Mouse (Mus musculus): ENCODE measurements around the gene Eif2s1. TPM values are rescaled to one million over a fixed set of nuclear protein-coding genes. Genes with fewer than 3 reads are reported as not detected.

Eif2s1 gene
- polyA plus RNA-seq, 1 experiment from 2014 or later, result 128 TPM

- H3K4me2 ChIP-seq, result no peak overlapping the region
- H3K4me3 ChIP-seq, result no peak overlapping the region
- H3K27ac ChIP-seq, result no peak overlapping the region
- H3K36me3 ChIP-seq, result peaks cover 13% of the 10 kb centered on the region
- WGBS, result 52% methylated on average over 1 of the region's 1 CpGs
- H3K9me3 ChIP-seq (replicated peaks), result no peaks in the 10 kb centered on the region
- no peaks in the 10 kb centered on the region for H3K27me3 ChIP-seq
- H3K4me1 ChIP-seq (replicated peaks), result peaks cover 12% of the 10 kb centered on the region
- no peak for ATAC-seq (replicated peaks; ENCODE audit: insufficient number of reproducible peaks, insufficient read depth, low FRiP score, low read depth)
- H3K9ac ChIP-seq, result no peak overlapping the region
These were observed 28.4 kb downstream of the Eif2s1 start for GRCm38 (mm10) chr12:78890062-78890461.

- Histone ChIP-seq H3K4me3 (no peak overlapping the region), H3K4me2 (no peak overlapping the region), H3K4me1 (replicated peaks) (peaks cover 12% of the 10 kb centered on the region), H3K9me3 (replicated peaks) (no peaks in the 10 kb centered on the region), H3K27ac (no peak overlapping the region), H3K36me3 (peaks cover 3% of the 10 kb centered on the region; the same call in 1 of the 2 replicates), H3K9ac (no peak overlapping the region), H3K27me3 (no peaks in the 10 kb centered on the region)
- 84% methylated on average over 2 of the region's 2 CpGs for WGBS
- ATAC-seq (replicated peaks; ENCODE audit: insufficient number of reproducible peaks, insufficient read depth, low FRiP score, low read depth), result no peak
These were observed 29.5 kb downstream of the Eif2s1 start for GRCm38 (mm10) chr12:78891149-78891548.

- H3K4me1 ChIP-seq (replicated peaks), result no peaks in the 10 kb centered on the region
- H3K27me3 ChIP-seq, result no peaks in the 10 kb centered on the region
- H3K36me3 ChIP-seq, result no peaks in the 10 kb centered on the region
- no peak overlapping the region for H3K27ac ChIP-seq
- H3K4me2 ChIP-seq, result no peak overlapping the region
- no peak overlapping the region for H3K4me3 ChIP-seq
- H3K9ac ChIP-seq, result no peak overlapping the region
- no peak for ATAC-seq (replicated peaks; ENCODE audit: insufficient number of reproducible peaks, insufficient read depth, low FRiP score, low read depth)
- H3K9me3 ChIP-seq (replicated peaks), result no peaks in the 10 kb centered on the region
- WGBS, result 89% methylated on average over 1 of the region's 1 CpGs
These were observed 36.2 kb downstream of the Eif2s1 start for GRCm38 (mm10) chr12:78897861-78898260.

GRCm38 (mm10) chr12:78901467-78901866 is 39.8 kb downstream of the Eif2s1 start:
- no peaks in the 10 kb centered on the region for H3K9me3 ChIP-seq (replicated peaks)
- 76% methylated on average over 5 of the region's 5 CpGs for whole genome bisulfite sequencing
- no peak overlapping the region for H3K4me3 ChIP-seq
- H3K4me1 ChIP-seq (replicated peaks), result peaks cover under 1% of the 10 kb centered on the region; the same call in 1 of the 2 replicates
- H3K27me3 ChIP-seq, result 0 out of 2 replicates have a peak, but pooled peaks cover 3% of the 10 kb centered on the region
- H3K27ac ChIP-seq, result no peak overlapping the region
- ATAC-seq (replicated peaks; ENCODE audit: insufficient number of reproducible peaks, insufficient read depth, low FRiP score, low read depth), result no peak
- no peak overlapping the region for H3K4me2 ChIP-seq
- no peak overlapping the region for H3K9ac ChIP-seq
- no peaks in the 10 kb centered on the region for H3K36me3 ChIP-seq

GRCm38 (mm10) chr12:78903313-78903712 is 41.7 kb downstream of the Eif2s1 start:
- H3K9ac ChIP-seq, result no peak overlapping the region
- no peaks in the 10 kb centered on the region for H3K36me3 ChIP-seq
- no peak overlapping the region for H3K4me2 ChIP-seq
- H3K27me3 ChIP-seq, result 0 out of 2 replicates have a peak, but pooled peaks cover 10% of the 10 kb centered on the region
- 75% methylated on average over 4 of the region's 4 CpGs for WGBS
- H3K4me3 ChIP-seq, result no peak overlapping the region
- no peak overlapping the region for H3K27ac ChIP-seq
- ATAC-seq (replicated peaks; ENCODE audit: insufficient number of reproducible peaks, insufficient read depth, low FRiP score, low read depth), result no peak
- no peaks in the 10 kb centered on the region for H3K9me3 ChIP-seq (replicated peaks)
- H3K4me1 ChIP-seq (replicated peaks), result peaks cover 6% of the 10 kb centered on the region; the same call in 1 of the 2 replicates

- Histone ChIP-seq H3K4me1 (replicated peaks) (peaks cover 6% of the 10 kb centered on the region; the same call in 1 of the 2 replicates), H3K27me3 (peaks cover 15% of the 10 kb centered on the region; the same call in 1 of the 2 replicates), H3K4me3 (no peak overlapping the region), H3K27ac (no peak overlapping the region), H3K9ac (no peak overlapping the region), H3K36me3 (no peaks in the 10 kb centered on the region), H3K9me3 (replicated peaks) (no peaks in the 10 kb centered on the region), H3K4me2 (no peak overlapping the region)
- 76% methylated on average over 7 of the region's 7 CpGs for WGBS
- ATAC-seq (replicated peaks; ENCODE audit: insufficient number of reproducible peaks, insufficient read depth, low FRiP score, low read depth), result no peak
These were observed 42.9 kb downstream of the Eif2s1 start for GRCm38 (mm10) chr12:78904499-78904898.

- ATAC-seq (replicated peaks; ENCODE audit: insufficient number of reproducible peaks, insufficient read depth, low FRiP score, low read depth), result peak; percentile 48; the same call in 1 of the 2 replicates
- peaks cover 30% of the 10 kb centered on the region for H3K27me3 ChIP-seq
- WGBS, result 2% methylated on average over 38 of the region's 38 CpGs
- H3K9me3 ChIP-seq (replicated peaks), result no peaks in the 10 kb centered on the region
- H3K4me2 ChIP-seq, result peak within 1 kb of the TSS; percentile 94
- H3K9ac ChIP-seq, result peak within 1 kb of the TSS; percentile 51
- no peak within 1 kb of the TSS for H3K27ac ChIP-seq
- H3K4me3 ChIP-seq, result peak within 1 kb of the TSS; percentile 56
- no peaks in the 10 kb centered on the region for H3K36me3 ChIP-seq
- peaks cover 20% of the 10 kb centered on the region for H3K4me1 ChIP-seq (replicated peaks)
These were observed 45.1 kb downstream of the Eif2s1 start, which contains the start of gene Plek2 for GRCm38 (mm10) chr12:78906707-78907162. Plek2 (minus strand) TSS chr12:78906964.

GRCm38 (mm10) chr12:78908081-78908605 is 46.5 kb downstream of the Eif2s1 start:
- H3K27ac ChIP-seq, result no peak overlapping the region
- no peak for ATAC-seq (replicated peaks; ENCODE audit: insufficient number of reproducible peaks, insufficient read depth, low FRiP score, low read depth)
- no peak overlapping the region for H3K9ac ChIP-seq
- H3K36me3 ChIP-seq, result no peaks in the 10 kb centered on the region
- H3K27me3 ChIP-seq, result peaks cover 39% of the 10 kb centered on the region
- no peaks in the 10 kb centered on the region for H3K9me3 ChIP-seq (replicated peaks)
- no peak overlapping the region for H3K4me3 ChIP-seq
- no peak overlapping the region for H3K4me2 ChIP-seq
- 69% methylated on average over 6 of the region's 6 CpGs for WGBS
- peaks cover 26% of the 10 kb centered on the region for H3K4me1 ChIP-seq (replicated peaks)

GRCm38 (mm10) chr12:78910684-78911461 is 49.3 kb downstream of the Eif2s1 start:
- Histone ChIP-seq H3K36me3 (no peaks in the 10 kb centered on the region), H3K4me2 (peak overlapping the region; percentile 71), H3K9me3 (replicated peaks) (no peaks in the 10 kb centered on the region), H3K4me3 (peak overlapping the region; percentile 44), H3K27ac (no peak overlapping the region), H3K4me1 (replicated peaks) (peaks cover 26% of the 10 kb centered on the region), H3K9ac (no peak overlapping the region), H3K27me3 (peaks cover 55% of the 10 kb centered on the region)
- 9% methylated on average over 16 of the region's 16 CpGs for WGBS
- ATAC-seq (replicated peaks; ENCODE audit: insufficient number of reproducible peaks, insufficient read depth, low FRiP score, low read depth), result peak; percentile 47; the same call in 1 of the 2 replicates

GRCm38 (mm10) chr12:78911707-78912417 is 50.2 kb downstream of the Eif2s1 start:
- peaks cover 21% of the 10 kb centered on the region for H3K4me1 ChIP-seq (replicated peaks)
- H3K4me2 ChIP-seq, result peak overlapping the region; percentile 71
- H3K9ac ChIP-seq, result peak overlapping the region; percentile 34; the same call in 1 of the 2 replicates
- H3K27ac ChIP-seq, result no peak overlapping the region
- WGBS, result 2% methylated on average over 37 of the region's 37 CpGs
- H3K27me3 ChIP-seq, result peaks cover 52% of the 10 kb centered on the region
- H3K4me3 ChIP-seq, result peak overlapping the region; percentile 44
- H3K36me3 ChIP-seq, result no peaks in the 10 kb centered on the region
- no peaks in the 10 kb centered on the region for H3K9me3 ChIP-seq (replicated peaks)
- 0 out of 2 replicates have a peak, but pooled peaks have one; percentile 33 for ATAC-seq (replicated peaks; ENCODE audit: insufficient number of reproducible peaks, insufficient read depth, low FRiP score, low read depth)

GRCm38 (mm10) chr12:78914458-78914857 is 52.8 kb downstream of the Eif2s1 start:
- Histone ChIP-seq H3K36me3 (no peaks in the 10 kb centered on the region), H3K9me3 (replicated peaks) (no peaks in the 10 kb centered on the region), H3K4me2 (no peak overlapping the region), H3K9ac (no peak overlapping the region), H3K27me3 (peaks cover 40% of the 10 kb centered on the region), H3K27ac (no peak overlapping the region), H3K4me1 (replicated peaks) (peaks cover 29% of the 10 kb centered on the region), H3K4me3 (no peak overlapping the region)
- no peak for ATAC-seq (replicated peaks; ENCODE audit: insufficient number of reproducible peaks, insufficient read depth, low FRiP score, low read depth)
- WGBS, result 72% methylated on average over 4 of the region's 4 CpGs
